Mouse (Mus musculus): ENCODE measurements around the gene Ccdc142.

Ccdc142 gene

DNA sequence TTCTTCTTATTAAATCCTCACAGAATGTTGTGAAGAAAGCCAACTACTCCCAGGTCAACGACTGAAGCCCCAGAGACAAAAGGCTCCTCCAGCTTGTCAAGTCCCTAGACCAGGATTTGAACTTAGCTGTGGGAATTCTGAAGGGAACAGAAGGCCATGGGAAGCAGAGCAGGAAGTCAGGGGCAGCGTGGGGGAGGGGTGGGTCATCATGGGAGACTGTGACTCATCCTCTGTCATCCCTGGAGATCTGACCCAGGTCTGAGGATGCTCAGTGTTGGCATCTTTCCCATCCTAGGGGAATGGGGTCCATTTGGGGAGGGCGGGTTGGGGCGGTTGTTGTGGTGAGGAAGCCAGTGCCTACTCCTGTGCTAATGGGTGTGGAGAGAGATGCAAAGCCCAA is 40.2 kb downstream of the Ccdc142 start:
- no peak for DNase-seq (ENCODE audit: low spot score)

DNA sequence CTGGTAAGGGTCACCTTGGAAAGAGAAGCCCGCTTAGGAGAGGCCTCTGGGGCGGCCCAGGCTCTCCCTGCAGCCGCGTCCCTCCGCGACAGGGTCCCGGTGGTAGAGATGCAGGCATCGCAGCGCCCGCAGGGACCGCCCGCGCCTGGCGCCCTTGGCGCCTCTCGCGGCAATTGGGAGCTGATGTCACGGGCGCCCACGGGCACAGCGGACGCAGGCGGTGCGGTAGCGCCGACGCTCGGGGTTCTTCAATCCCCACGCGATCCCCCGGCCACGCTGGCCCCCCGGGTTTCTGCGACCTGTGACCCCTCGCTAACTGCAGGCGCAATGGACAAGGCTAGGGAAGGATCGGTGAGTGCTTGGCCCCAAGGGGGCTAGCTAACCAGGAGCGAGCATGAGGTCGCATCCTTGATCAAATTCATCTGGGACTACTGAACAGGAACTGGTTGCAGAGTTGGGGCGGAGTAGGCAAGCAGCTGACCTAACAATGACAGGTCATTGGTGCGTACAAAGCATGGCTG is 40.9 kb downstream of the Ccdc142 start:
- DNase-seq (ENCODE audit: low spot score), result no peak

DNA sequence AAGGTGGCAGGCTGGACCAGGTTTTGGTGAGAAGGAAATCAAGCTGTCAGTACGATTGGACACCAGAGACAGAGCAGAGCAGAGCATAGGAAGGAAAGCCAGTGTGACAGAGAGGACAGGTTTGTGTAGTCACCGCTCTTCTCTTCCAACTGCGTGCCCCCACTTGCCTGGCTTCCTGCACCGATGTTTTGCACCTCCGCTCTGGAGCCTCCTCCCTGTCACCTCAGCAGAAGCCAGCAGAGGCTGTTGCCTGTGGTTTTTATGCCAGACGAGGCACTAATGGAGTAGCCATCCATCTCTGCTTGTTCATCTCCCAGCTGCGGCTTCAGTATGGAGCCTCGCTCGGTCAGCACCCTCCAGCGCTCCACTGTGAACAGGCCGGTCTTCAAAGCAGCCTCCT is 41.5 kb downstream of the Ccdc142 start:
- DNase-seq (ENCODE audit: low spot score), result no peak

DNA sequence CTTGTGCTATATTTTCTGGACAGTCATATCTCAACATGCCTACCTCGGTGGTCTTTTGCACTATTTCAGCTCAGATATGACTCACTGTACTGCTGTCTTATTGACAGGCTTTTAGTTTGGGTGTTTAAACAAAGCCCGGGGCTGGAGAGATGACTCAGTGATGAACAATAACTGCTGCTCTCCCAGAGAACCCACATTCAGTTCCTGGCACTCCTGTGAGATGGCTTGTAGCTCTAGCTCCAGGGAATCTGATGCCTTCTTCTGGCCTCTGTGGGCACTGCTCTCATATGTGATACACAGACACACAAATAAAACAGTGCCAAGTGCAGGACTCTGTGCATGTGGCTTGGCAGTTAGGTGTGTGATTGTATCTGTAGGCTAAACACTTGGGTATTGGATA is 43.8 kb downstream of the Ccdc142 start:
- no peak for DNase-seq (ENCODE audit: low spot score)

DNA sequence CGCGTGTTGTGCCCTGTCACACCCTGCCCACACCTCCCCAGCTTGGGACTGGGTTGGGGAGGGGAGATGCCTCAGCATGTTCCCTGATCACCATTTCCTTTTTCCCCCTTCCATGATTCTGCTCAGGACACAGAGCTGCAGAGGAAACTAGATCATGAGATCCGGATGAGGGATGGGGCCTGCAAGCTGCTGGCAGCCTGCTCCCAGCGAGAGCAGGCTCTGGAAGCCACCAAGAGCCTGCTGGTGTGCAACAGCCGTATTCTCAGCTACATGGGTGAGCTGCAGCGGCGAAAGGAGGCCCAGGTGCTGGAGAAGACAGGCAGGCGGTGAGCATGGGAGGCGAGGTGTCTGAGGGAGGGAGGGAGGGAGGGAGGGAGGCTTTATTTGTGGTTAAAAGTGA is 44.4 kb downstream of the Ccdc142 start:
- no peak for DNase-seq (ENCODE audit: low spot score)

DNA sequence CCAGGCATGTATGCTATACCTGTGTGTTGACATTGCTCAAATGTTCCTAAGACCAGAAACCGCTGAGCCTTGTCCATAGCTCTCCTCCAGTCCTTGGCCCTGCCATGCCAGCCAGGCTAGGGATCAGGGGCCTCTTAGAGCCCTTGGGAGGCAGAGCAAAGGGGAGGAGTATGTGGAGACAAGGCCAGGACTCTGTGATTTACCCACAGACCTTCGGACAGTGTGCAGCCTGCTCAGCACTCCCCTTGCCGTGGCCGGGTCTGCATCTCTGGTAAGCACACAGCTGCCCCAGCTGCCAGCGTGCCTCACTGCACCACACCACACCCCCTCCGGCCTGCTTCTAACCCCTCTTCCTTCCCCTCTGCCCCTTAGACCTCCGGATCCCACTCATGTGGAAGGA is 45.9 kb downstream of the Ccdc142 start:
- DNase-seq (ENCODE audit: low spot score), result peak; percentile 50

DNA sequence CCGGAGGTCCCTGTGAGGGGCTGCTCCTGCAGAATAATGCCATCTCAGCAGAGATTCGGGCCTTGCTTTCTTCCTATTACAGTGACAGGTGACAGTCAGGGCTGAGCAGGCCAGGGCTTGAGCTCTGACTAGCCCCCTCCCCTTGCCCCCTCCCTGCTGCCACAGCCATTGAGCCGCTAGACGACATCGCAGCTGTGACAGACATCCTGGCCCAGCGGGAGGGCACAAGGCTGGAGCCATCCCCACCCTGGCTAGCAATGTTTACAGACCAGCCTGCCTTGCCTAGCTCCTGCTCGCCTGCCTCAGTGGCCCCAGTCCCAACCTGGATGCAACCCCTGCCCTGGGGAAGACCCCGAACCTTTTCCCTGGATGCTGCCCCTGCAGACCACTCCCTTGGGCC is 50.3 kb downstream of the Ccdc142 start:
- DNase-seq (ENCODE audit: low spot score), result no peak

DNA sequence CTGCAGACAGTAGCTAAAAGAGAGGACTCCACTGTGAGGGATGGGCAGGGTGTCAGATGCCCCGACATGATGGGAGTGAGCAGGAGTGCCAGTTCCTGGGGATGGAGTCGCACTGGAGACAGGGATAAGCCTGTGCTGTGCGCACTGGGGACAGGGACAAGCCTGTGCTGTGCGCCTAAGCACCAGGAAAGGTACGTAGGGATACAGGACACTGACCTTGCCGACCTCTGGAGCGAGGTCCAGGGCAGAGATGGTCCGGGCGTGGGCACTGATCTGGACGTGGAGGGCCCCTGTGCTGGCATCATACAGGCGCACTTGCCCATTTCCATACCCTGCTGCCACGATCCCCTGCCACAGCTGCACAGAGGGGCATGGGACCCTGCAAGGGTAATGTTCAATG is 51.6 kb downstream of the Ccdc142 start:
- no peak for DNase-seq (ENCODE audit: low spot score)

DNA sequence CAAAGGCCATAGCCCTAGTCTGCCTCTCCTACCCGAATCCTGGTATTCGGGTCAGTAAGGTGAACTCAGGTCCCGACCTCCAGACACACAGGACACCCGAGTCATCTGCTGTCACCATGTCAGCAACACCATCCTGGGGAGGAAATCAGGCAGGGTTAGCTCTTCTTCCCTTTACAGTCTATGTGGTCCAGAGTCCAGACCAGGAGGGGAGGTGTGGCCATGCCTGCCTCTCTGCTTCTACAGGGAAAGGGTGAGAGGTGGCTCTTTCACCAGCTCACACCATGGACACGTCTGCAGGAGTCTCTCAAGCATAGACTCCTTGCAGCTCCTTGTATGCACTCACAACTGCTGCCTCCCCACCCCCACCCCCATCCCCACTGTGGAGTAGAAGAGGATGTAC is 52.1 kb downstream of the Ccdc142 start:
- no peak for DNase-seq (ENCODE audit: low spot score)

DNA sequence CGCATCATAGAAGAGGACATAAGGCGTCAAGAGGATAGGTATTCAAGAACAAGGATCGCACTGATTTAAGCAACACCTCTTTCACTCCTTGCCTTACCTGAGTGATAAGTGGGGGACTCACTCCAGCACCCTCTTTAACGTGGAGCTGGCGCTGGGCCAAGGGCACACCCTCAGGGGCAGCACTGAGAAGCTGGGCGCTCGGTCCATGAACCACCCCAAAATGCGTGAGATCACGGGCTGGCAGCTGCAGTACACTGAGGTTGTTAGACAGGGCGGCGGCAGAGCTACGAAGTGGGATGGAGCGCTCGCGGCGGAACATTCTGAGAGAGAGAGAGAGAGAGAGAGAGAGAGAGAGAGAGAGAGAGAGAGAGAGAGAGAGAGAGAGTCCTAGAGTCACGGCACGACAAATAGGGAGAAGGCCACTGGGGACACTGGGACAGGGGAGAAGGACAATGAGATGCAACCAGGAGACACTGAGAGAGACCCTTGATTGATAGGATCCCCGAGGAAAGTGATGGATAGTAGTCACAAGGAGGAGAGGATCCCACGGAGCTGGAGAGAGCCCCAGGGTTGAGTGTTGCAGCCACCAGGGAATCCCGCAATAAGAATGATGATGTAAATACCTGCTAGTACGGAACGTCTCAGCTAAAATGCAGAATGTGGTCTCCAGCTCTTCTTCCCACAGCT is 54.3 kb downstream of the Ccdc142 start:
- DNase-seq (ENCODE audit: low spot score), result no peak

DNA sequence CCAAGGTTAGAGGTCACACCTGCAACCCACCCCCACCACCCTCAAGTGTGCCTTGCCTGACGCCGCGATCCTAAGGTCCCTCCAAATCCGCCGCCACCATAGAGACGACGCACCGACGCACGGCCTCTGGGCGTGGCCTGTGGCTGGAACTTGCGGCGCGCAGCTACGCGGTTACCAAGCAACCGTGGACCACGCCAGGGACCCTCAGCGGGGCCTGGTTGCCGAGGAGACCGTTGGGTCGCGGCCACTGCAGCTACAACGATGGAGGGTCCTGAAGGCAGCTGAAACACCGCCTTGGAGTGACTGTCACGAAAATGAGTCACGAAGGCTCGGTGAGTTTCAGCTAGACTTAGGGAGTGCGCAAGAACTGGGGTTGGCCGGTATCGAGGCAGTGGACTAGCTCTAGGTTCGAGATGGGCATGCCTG is 54.9 kb downstream of the Ccdc142 start, which contains the start of the genes Wdr54 and 1700003E16Rik:
Gene Wdr54, minus strand, starts transcription at position 139 of the 426 bp plus-strand sequence.
Gene 1700003E16Rik, plus strand, starts transcription at position 146 of the 426 bp plus-strand sequence.
- no peak for DNase-seq (ENCODE audit: low spot score)

All from ovary, adult 18-20 months (tissue).